Mouse (Mus musculus): ENCODE measurements around the gene Mcl1. TPM values are rescaled to one million over a fixed set of nuclear protein-coding genes. Genes with fewer than 3 reads are reported as not detected.

The Mcl1 gene
- polyA plus RNA-seq, 1 experiment from 2014 or later = 41.4 TPM

DNA sequence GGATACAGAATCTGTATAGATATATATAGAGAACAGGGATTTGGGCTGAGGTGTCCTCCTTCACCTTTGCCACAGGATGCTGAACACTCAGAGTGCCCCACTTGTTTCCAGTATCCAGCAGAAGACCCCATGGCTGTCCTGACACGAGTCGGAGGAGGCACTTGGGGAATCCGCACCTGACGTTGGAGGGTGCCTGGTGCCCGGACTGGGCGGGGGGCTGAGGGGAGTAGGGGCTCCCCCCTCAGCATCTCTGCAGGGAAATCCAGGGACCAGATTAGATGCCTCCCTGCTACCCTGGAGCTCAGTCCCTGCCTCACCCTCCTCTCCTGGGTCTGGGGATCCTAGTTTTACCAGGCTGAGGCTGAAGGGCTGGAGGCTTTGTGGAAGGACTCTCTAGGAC, 22.1 kb downstream of the Mcl1 start:
- Histone ChIP-seq H3K36me3 (no peaks in the 10 kb centered on the region), H3K9me3 (replicated peaks) (no peaks in the 10 kb centered on the region), H3K27me3 (replicated peaks) (no peaks in the 10 kb centered on the region), H3K4me2 (no peak overlapping the region), H3K27ac (replicated peaks) (no peak overlapping the region), H3K4me1 (peaks cover 18% of the 10 kb centered on the region), H3K4me3 (replicated peaks) (no peak overlapping the region), H3K9ac (replicated peaks) (no peak overlapping the region)
- no peak for ATAC-seq (ENCODE audit: low FRiP score)
- WGBS = 82% methylated on average over 6 of the region's 6 CpGs

DNA sequence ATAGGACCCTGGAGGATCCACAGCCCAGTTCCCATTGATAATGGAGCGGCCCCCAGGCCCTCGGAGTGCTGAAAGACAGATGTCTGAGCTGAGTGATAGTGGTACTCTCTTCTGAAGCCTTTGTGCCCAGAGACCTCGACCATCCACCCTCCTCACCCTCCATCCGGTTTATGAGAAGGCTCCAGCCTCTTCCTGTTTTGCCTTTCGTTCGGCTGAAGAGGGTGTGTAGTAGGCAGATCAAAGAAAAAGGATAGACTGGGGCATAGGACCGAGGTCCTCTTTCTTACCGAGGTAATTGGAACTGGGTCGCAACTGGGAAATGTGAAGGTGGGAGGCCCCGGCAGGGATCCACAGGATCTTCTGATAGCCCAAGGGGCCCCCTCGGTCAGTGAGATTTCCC, 22.8 kb downstream of the Mcl1 start:
- no peak overlapping the region for H3K9ac ChIP-seq (replicated peaks)
- no peaks in the 10 kb centered on the region for H3K36me3 ChIP-seq
- no peaks in the 10 kb centered on the region for H3K9me3 ChIP-seq (replicated peaks)
- H3K4me2 ChIP-seq = no peak overlapping the region
- no peak for ATAC-seq (ENCODE audit: low FRiP score)
- no peaks in the 10 kb centered on the region for H3K27me3 ChIP-seq (replicated peaks)
- H3K4me3 ChIP-seq (replicated peaks) = no peak overlapping the region
- H3K27ac ChIP-seq (replicated peaks) = no peak overlapping the region
- WGBS = 35% methylated on average over 11 of the region's 11 CpGs
- peaks cover 12% of the 10 kb centered on the region for H3K4me1 ChIP-seq

DNA sequence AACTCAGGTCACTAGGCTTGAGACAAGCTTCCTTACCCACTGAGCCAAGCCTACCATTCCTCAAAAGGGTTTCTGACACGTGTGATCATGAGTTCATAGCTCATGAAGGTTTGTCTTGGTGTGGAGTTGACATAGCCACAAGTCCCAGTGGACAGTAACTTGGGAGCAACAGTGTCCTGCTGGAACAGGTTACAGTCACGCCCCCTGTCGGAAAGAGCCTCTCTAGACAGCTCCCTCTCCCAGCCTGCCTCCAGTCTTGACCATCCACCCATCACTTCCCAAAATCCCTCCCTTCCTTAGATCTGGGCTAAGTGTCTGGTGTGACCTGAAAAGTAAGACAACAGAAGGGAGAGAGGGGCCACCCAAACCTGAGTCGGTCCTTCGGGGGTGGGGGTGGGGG, 24.3 kb downstream of the Mcl1 start:
- ATAC-seq (ENCODE audit: low FRiP score) = no peak
- Histone ChIP-seq H3K27me3 (replicated peaks) (no peaks in the 10 kb centered on the region), H3K4me2 (no peak overlapping the region), H3K36me3 (no peaks in the 10 kb centered on the region), H3K9me3 (replicated peaks) (no peaks in the 10 kb centered on the region), H3K4me3 (replicated peaks) (no peak overlapping the region), H3K4me1 (peaks cover 21% of the 10 kb centered on the region), H3K27ac (replicated peaks) (no peak overlapping the region), H3K9ac (replicated peaks) (no peak overlapping the region)
- 72% methylated on average over 5 of the region's 5 CpGs for WGBS

DNA sequence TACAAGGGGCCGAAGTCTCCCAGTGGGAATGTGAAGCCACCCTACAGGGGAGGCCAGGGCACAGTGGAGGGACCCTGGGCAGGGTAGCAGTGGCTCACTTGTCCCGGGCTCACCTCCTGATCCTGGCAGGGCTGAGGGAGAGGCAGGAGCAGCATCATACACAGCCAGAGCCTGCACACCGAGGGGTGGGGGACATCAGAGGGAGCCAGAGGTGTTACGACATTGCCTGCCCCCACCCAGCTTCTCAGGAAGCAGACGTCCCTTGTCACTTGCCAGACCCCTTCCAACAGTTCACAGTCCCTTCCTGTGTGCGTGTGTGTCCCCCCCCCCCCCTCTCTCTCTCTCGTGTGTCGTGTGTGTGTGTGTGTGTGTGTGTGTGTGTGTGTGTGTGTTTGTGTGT, 26.3 kb downstream of the Mcl1 start:
- Histone ChIP-seq H3K9me3 (replicated peaks) (no peaks in the 10 kb centered on the region), H3K9ac (replicated peaks) (no peak overlapping the region), H3K27ac (replicated peaks) (no peak overlapping the region), H3K4me3 (replicated peaks) (no peak overlapping the region), H3K27me3 (replicated peaks) (no peaks in the 10 kb centered on the region), H3K36me3 (no peaks in the 10 kb centered on the region), H3K4me2 (no peak overlapping the region), H3K4me1 (peaks cover 27% of the 10 kb centered on the region)
- WGBS = 62% methylated on average over 7 of the region's 8 CpGs
- ATAC-seq (ENCODE audit: low FRiP score) = no peak

DNA sequence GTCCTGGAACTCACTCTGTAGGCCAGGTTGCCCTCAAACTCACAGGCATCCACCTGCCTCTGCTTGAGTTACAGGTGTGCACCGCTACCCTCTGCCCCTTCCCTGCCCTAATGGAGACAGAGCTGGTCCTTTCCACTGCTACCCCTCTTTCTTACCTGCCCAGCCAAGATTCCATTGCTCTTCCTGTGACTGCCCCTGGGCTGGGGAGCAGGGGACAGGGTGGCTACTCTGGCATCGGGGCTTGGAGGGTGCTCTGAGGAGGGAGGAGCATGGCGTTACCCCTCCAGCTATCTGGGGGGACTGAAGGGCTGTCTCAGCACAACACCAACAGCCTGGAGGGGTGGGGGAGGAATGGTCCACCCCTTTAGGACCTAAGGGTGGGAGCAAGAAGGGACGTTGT, 26.7 kb downstream of the Mcl1 start:
- Histone ChIP-seq H3K4me2 (no peak overlapping the region), H3K36me3 (no peaks in the 10 kb centered on the region), H3K9ac (replicated peaks) (no peak overlapping the region), H3K4me3 (replicated peaks) (no peak overlapping the region), H3K27me3 (replicated peaks) (no peaks in the 10 kb centered on the region), H3K27ac (replicated peaks) (no peak overlapping the region), H3K9me3 (replicated peaks) (no peaks in the 10 kb centered on the region), H3K4me1 (peaks cover 27% of the 10 kb centered on the region)
- WGBS = 90% methylated on average over 4 of the region's 4 CpGs
- ATAC-seq (ENCODE audit: low FRiP score) = no peak

DNA sequence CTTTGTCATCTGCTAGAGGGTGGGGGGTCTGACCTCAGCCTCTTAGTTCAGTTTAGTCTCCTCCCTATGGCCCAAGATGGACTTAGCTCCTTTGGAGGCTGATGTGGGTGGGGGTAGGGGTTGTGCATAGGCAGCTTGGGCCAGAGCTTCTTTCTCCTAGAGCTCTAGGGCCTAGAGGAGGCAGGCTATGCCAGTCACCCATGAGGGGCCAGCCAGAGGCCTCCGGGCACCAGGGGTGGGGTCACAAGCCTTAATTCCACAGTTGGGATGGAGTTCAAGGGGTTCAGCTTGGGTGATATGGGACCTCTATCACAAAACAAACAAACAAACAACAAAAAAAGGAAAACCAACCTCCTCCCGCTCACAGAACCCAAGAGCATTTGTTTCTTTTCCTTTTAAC, 27.1 kb downstream of the Mcl1 start:
- no peak for ATAC-seq (ENCODE audit: low FRiP score)
- no peak overlapping the region for H3K4me3 ChIP-seq (replicated peaks)
- no peak overlapping the region for H3K9ac ChIP-seq (replicated peaks)
- H3K27ac ChIP-seq (replicated peaks) = no peak overlapping the region
- H3K4me1 ChIP-seq = peaks cover 27% of the 10 kb centered on the region
- H3K36me3 ChIP-seq = no peaks in the 10 kb centered on the region
- no peaks in the 10 kb centered on the region for H3K9me3 ChIP-seq (replicated peaks)
- no peak overlapping the region for H3K4me2 ChIP-seq
- 95% methylated on average over 2 of the region's 2 CpGs for WGBS
- no peaks in the 10 kb centered on the region for H3K27me3 ChIP-seq (replicated peaks)

DNA sequence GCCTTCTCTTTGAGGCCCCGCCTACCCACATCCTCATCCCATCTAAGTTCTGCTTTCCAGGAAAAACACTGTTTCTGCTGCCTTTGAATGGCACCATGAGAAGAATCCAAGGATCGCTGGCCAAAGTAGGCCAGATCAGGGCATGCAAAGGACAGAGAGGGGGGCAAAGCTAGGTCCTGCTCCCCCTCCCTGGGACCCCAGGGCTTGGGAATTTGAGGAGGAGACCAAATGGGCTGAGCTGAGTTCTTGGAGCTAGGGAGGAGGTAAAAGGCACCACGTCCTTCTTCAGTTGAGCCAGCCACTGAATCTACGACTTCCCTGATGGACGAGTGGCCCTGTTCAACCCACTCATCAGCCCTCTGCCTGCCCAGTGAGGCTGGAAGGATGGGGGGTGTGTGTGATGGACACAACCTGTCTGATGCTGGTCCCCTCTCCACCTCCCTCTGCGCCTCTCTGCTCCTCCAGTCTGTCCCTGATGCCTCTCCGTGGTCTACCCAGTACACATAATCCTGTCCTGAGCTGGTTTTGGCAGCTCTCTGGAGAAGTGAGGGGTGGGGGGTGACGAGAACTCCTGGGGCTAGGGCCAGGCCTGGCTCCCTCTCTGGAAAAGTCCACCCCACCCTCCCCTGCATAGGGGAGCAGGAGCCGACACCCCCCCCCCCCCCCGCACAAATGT, 28.0 kb downstream of the Mcl1 start:
- H3K36me3 ChIP-seq = no peaks in the 10 kb centered on the region
- 57% methylated on average over 9 of the region's 10 CpGs for WGBS
- H3K27ac ChIP-seq (replicated peaks) = no peak overlapping the region
- no peaks in the 10 kb centered on the region for H3K27me3 ChIP-seq (replicated peaks)
- H3K9me3 ChIP-seq (replicated peaks) = no peaks in the 10 kb centered on the region
- peak overlapping the region; percentile 81 for H3K4me2 ChIP-seq
- H3K4me3 ChIP-seq (replicated peaks) = peak overlapping the region; percentile 40; the same call in 1 of the 2 replicates
- no peak for ATAC-seq (ENCODE audit: low FRiP score)
- peaks cover 23% of the 10 kb centered on the region for H3K4me1 ChIP-seq
- H3K9ac ChIP-seq (replicated peaks) = no peak overlapping the region

DNA sequence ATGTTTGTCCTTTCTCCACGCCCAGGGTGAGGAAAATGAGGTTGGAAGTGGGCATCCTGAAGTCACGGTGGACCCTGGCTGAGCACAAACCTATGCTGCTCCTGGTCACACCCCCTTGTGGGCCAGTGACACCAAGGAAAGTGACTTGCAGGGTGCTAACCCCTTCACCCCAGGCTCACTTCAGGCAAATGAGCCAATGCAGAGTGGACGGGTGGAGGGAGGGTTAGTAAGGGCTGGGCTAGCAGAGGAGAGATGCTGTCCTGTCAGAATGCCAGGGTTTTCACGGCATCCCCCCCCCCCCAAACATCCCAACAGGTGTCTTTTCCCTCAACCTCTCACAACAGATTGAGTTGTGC, 28.6 kb downstream of the Mcl1 start:
- 16% methylated on average over 4 of the region's 4 CpGs for WGBS
- no peaks in the 10 kb centered on the region for H3K9me3 ChIP-seq (replicated peaks)
- H3K36me3 ChIP-seq = no peaks in the 10 kb centered on the region
- H3K27ac ChIP-seq (replicated peaks) = 0 out of 2 replicates have a peak overlapping the region, but pooled peaks have one; percentile 38
- peak overlapping the region; percentile 39; the same call in 1 of the 2 replicates for H3K9ac ChIP-seq (replicated peaks)
- H3K27me3 ChIP-seq (replicated peaks) = no peaks in the 10 kb centered on the region
- peak overlapping the region; percentile 81 for H3K4me2 ChIP-seq
- H3K4me3 ChIP-seq (replicated peaks) = peak overlapping the region; percentile 40
- H3K4me1 ChIP-seq = peaks cover 23% of the 10 kb centered on the region
- peak; percentile 20 for ATAC-seq (ENCODE audit: low FRiP score)

DNA sequence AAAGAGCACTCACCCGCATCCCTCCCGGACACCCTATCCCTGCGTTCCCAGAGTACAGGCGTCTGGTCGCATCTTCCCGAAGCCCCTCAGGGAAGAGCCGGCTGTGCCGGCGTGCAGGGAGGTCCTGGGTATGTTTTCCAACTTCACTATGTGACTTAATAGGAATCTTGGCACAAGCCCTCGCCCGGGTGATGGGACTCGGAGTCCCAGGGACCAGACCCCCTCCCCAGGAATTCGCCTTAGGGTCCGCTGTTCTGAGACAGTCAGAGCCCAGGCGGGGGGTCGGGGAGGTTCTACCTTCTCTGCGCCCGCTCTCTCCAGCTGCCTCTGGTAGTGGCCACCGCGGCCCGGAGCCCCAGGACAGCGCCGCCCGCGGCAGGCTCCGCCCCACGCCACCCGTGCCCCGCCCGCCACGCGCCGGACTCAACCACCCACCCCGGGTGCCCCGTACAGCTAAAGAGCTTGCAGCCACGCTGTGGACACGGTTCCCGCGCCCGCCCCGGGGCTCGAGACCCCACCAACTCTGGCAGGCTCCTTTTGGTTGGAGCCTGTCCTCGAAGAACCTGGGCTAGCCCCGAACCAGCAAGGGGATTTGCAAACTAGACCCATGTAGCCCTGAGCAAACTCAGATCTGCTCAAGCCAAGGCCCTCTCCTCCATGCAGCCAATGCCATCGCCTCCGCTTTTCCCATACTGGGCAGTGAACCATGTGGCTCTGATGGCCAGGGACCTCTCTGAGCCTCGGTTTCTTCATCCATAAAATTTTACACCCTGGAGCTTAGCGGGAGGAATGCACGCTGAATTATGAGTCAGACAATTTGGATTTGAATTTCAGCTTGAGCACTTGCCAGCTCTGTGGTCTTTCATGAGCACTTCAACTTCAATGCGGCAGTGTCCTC, 29.2 kb downstream of the Mcl1 start, which contains the start of gene Adamtsl4:
Gene Adamtsl4, minus strand, starts transcription at position 394 of the 898 bp plus-strand sequence.
- peak; percentile 80 for ATAC-seq (ENCODE audit: low FRiP score)
- Histone ChIP-seq H3K9me3 (replicated peaks) (no peaks in the 10 kb centered on the region), H3K4me2 (peak within 1 kb of the TSS; percentile 81), H3K4me1 (peaks cover 23% of the 10 kb centered on the region), H3K36me3 (no peaks in the 10 kb centered on the region), H3K27ac (replicated peaks) (0 out of 2 replicates have a peak within 1 kb of the TSS, but pooled peaks have one; percentile 38), H3K27me3 (replicated peaks) (no peaks in the 10 kb centered on the region), H3K4me3 (replicated peaks) (peak within 1 kb of the TSS; percentile 40), H3K9ac (replicated peaks) (peak within 1 kb of the TSS; percentile 39)
- WGBS = 3% methylated on average over 50 of the region's 50 CpGs

DNA sequence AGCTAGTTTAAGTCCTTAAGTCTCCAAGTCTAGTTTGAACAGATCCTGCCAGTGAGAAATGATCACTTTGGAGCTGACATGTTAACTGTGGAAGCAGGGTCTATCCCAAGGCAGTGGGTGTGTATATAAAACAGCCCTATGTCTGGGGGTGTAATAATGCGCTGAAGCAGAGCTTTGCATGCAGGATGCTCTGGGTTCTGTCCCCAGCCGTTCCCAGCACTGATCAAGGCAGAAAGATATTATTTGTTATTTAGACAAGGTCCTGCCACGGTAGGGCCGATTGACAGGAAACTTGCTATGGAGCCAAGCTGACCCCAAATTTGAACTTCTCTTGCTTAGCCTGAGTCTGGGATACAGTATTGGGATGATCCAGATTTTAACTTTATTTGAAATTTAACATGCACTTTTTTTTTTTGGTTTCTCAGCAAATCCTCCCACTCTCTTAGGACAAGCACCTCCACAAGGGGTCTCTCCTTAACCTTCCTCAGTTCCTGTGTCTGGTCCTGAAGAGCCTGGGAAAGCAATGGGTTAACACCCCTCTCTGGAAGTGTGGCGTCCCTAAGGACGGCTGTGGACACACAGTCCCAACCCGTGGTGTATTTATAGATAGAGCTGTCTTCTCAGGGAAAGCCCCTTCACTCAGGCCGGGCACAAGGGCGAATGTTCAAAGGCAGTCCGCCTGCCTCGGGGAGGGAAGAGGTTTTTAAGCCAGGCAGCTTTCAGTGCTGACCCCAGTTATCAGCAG, 30.8 kb downstream of the Mcl1 start:
- H3K36me3 ChIP-seq = no peaks in the 10 kb centered on the region
- no peaks in the 10 kb centered on the region for H3K9me3 ChIP-seq (replicated peaks)
- H3K27me3 ChIP-seq (replicated peaks) = no peaks in the 10 kb centered on the region
- H3K4me2 ChIP-seq = no peak overlapping the region
- no peak overlapping the region for H3K27ac ChIP-seq (replicated peaks)
- H3K9ac ChIP-seq (replicated peaks) = no peak overlapping the region
- ATAC-seq (ENCODE audit: low FRiP score) = no peak
- H3K4me1 ChIP-seq = peaks cover 23% of the 10 kb centered on the region
- WGBS = 45% methylated on average over 11 of the region's 11 CpGs
- H3K4me3 ChIP-seq (replicated peaks) = no peak overlapping the region

DNA sequence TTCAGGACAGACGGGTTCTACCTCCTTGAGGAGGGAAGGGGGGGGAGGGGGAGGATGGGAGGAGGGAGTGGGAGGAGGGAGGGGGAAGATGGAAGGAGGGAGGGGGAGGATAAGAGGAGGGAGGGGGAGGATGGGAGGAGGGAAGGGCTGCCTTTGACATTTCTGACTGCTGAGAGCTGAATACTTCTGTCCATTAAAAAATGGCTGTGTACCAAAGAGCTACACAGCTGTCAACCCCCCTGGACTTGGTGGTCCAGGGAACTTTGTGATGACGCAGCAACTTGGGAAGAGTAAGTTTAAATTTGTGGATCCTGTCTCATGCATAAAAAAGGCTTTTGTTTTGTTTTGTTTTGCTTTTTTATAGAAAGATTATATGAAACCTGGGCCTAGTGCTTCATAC, 31.4 kb downstream of the Mcl1 start:
- H3K27me3 ChIP-seq (replicated peaks) = no peaks in the 10 kb centered on the region
- peaks cover 23% of the 10 kb centered on the region for H3K4me1 ChIP-seq
- WGBS = 41% methylated on average over 2 of the region's 2 CpGs
- no peaks in the 10 kb centered on the region for H3K36me3 ChIP-seq
- no peak overlapping the region for H3K9ac ChIP-seq (replicated peaks)
- H3K4me3 ChIP-seq (replicated peaks) = no peak overlapping the region
- ATAC-seq (ENCODE audit: low FRiP score) = no peak
- H3K9me3 ChIP-seq (replicated peaks) = no peaks in the 10 kb centered on the region
- no peak overlapping the region for H3K27ac ChIP-seq (replicated peaks)
- no peak overlapping the region for H3K4me2 ChIP-seq
